Mouse (Mus musculus) MEL (cell line): ENCODE measurements at regions not wholly inside any gene's neighbourhood (a gene's known extent, or its start where the extent isn't known, plus 50 kb on each side); places are given as distances from the start of the nearest gene placed in this dataset.

ENCODE experiments used
- CTCF ChIP-seq, 3 experiments: IDR thresholded peaks in 2 of 3; conservative IDR thresholded peaks in 1 of 3; 2 replicates each; pipeline ENCODE4 v1.5.1; 2011 to 2012; ENCODE audit warnings: low read length in 3 of 3, low read depth in 2 of 3, mild to moderate bottlenecking in 2 of 3, improper control_type of control experiment in 1 of 3, inconsistent platforms in 1 of 3, mixed read lengths in 1 of 3, moderate library complexity in 1 of 3; ENCODE audit not compliant: control insufficient read depth in 1 of 3, insufficient read depth in 1 of 3, poor library complexity in 1 of 3, severe bottlenecking in 1 of 3
- E2F4 ChIP-seq: IDR thresholded peaks from 2 replicates; pipeline ENCODE4 v1.6.1; 2011; ENCODE audit warnings: low read depth, low read length, improper control_type of control experiment, borderline replicate concordance
- ELF1 ChIP-seq: IDR thresholded peaks from 2 replicates; pipeline ENCODE4 v1.6.1; 2014; ENCODE audit warnings: low read depth, mild to moderate bottlenecking, inconsistent platforms, low read length, improper control_type of control experiment, moderate library complexity
- EP300 ChIP-seq, 2 experiments: IDR thresholded peaks; 2 replicates each; pipeline ENCODE4 v1.6.1; 2011; ENCODE audit warnings: improper control_type of control experiment in 2 of 2, low read length in 2 of 2, low read depth in 1 of 2, mild to moderate bottlenecking in 1 of 2
- MAFK ChIP-seq: IDR thresholded peaks from 2 replicates; pipeline ENCODE4 v1.6.1; 2011; ENCODE audit warnings: low read depth, mild to moderate bottlenecking, low read length, improper control_type of control experiment, borderline replicate concordance
- MAX ChIP-seq: IDR thresholded peaks from 2 replicates; pipeline ENCODE4 v1.6.1; 2011; ENCODE audit warnings: low read length, improper control_type of control experiment
- POLR2A ChIP-seq, 2 experiments: IDR thresholded peaks; 2 replicates each; pipeline ENCODE4 v1.6.1; 2011 to 2012; ENCODE audit warnings: low read length in 2 of 2, mild to moderate bottlenecking in 2 of 2, control low read depth in 1 of 2, improper control_type of control experiment in 1 of 2, low read depth in 1 of 2, moderate library complexity in 1 of 2; ENCODE audit not compliant: control insufficient read depth in 1 of 2, insufficient read depth in 1 of 2, poor library complexity in 1 of 2
- RCOR1 ChIP-seq: IDR thresholded peaks from 2 replicates; pipeline ENCODE4 v1.6.1; 2012; ENCODE audit warnings: low read depth, mild to moderate bottlenecking, inconsistent platforms, low read length, improper control_type of control experiment
- USF2 ChIP-seq, 2 experiments: IDR thresholded peaks; 2 replicates each; pipeline ENCODE4 v1.6.1; 2011 to 2012; ENCODE audit warnings: improper control_type of control experiment in 2 of 2, low read length in 2 of 2, borderline replicate concordance in 1 of 2, inconsistent platforms in 1 of 2, low read depth in 1 of 2, mild to moderate bottlenecking in 1 of 2; ENCODE audit not compliant: insufficient read depth in 1 of 2

GRCm38 (mm10) chr11:66845238-66845637 is 66.5 kb upstream of the Pirt start:
- TF ChIP-seq MAX, result no peak
- no peak for TF ChIP-seq E2F4
- no peak for TF ChIP-seq RCOR1
- no peak for TF ChIP-seq POLR2A (IDR thresholded peaks at IDR 0.05; ENCODE audit: control insufficient read depth in 1 of 2, insufficient read depth in 1 of 2, low read depth in 1 of 2, low read length in 2 of 2, poor library complexity in 1 of 2)
- no peak for TF ChIP-seq CTCF (IDR thresholded peaks at IDR 0.05 in 2 of 3, conservative IDR thresholded peaks at IDR 0.05 in 1 of 3; ENCODE audit: control insufficient read depth in 1 of 3, insufficient read depth in 1 of 3, low read depth in 2 of 3, low read length in 3 of 3, poor library complexity in 1 of 3, severe bottlenecking in 1 of 3)
- no peak for TF ChIP-seq ELF1
- TF ChIP-seq USF2 (IDR thresholded peaks at IDR 0.05; ENCODE audit: borderline replicate concordance in 1 of 2, insufficient read depth in 1 of 2, low read depth in 1 of 2, low read length in 2 of 2), result no peak
- no peak for TF ChIP-seq EP300 (IDR thresholded peaks at IDR 0.05; ENCODE audit: low read depth in 1 of 2, low read length in 2 of 2)
- no peak for TF ChIP-seq MAFK
